ENCODE assay signal across 16 mouse cellular contexts in the genomic region with DNA sequence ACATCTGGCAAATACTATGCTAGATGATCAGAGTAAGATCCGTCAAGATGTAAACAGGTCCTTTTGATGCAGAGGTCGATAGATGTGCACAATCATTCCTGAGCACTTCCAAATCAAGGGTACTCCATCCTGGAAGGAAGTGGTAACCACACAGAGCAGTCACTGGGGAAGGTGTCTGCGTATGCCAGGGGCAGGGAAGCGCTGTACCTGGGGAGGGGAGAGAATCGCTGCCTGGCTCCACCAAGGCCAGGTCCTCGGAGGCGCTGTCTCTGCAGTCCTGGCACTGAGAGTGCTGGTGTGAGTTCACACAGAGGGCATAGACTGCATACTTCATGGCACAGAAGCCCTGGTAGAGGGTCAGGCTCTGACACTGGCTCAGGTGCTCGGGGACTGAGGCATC.
"Had no signal": no experiment of that assay in that cellular context is flagged by ENCODE, and none has a peak within 500 bp of the region (broad histone marks: within the 10 kb centered on the region; RNA-seq: fewer than 3 reads in every experiment).

No protein-coding gene starts in this region.

- H3K9ac ChIP-seq: neural tube, embryonic 13.5 days; neural tube, embryonic 15.5 days; stomach, embryonic 15.5 days had no signal

- H3K4me2 ChIP-seq: neural tube, embryonic 13.5 days; neural tube, embryonic 15.5 days; stomach, embryonic 15.5 days had no signal

- H3K9me3 ChIP-seq: neural tube, embryonic 13.5 days; neural tube, embryonic 15.5 days; stomach, embryonic 15.5 days had no signal

- H3K27ac ChIP-seq: neural tube, embryonic 13.5 days; neural tube, embryonic 15.5 days; stomach, embryonic 15.5 days; stomach, postnatal 0 days had no signal

- H3K27me3 ChIP-seq: neural tube, embryonic 13.5 days; neural tube, embryonic 15.5 days; stomach, embryonic 15.5 days had no signal

- H3K4me1 ChIP-seq: neural tube, embryonic 13.5 days; neural tube, embryonic 15.5 days; stomach, embryonic 15.5 days had no signal

- DNase-seq: retina, postnatal 1 day; right cerebral cortex, adult 18-20 months; right cerebral cortex, postnatal 14 days; right cerebral cortex, postnatal 25 days; right cerebral cortex, postnatal 4 days; spleen, adult 18-20 months; thymus, adult 18-20 months; thymus, adult 2 months; thymus, postnatal 14 days; thymus, postnatal 25 days; thymus, postnatal 36 days; thymus, postnatal 4 days had no signal

- H3K4me3 ChIP-seq: neural tube, embryonic 13.5 days; neural tube, embryonic 15.5 days; stomach, embryonic 15.5 days had no signal
